8 mouse cellular contexts compared by ENCODE assay signal in the genomic region with DNA sequence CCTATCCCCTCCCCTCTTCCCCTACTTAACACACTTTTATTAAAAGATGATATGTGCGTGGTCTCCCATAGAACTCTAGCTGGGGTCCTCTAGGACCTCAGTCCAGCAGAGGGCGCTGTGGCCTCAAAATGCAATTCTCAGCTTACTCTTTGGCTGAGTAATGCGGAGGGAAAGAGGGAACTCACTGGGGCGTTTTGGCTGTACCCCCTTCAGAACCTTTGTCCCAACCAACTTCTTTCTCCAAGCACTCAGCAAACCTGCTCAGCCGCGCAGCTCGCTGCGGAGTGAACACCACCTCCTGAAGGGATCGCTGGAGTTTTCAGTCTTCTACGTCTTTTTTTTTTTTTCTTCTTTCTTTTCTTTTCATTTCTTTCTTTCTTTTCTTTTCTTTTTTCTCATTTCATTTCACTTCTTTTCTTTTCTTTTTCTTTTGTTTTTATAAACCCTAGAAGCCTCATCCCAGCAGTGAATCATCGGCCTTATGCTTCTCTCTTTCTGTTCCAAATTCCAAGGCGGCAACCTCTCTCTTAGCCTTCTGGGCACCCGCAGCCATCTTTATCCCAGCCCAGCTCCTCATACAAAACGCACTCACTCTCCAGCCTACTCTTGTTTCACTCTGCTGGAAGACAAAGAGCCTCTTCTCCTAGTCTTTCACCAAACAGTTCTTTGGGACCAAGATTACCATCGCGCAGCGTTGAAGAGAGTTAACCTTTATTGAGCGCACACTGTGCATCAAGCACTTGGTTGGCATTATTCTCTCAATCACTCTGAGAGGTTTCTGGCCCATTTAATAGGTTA. TPM values are rescaled to one million over a fixed set of nuclear protein-coding genes. Genes with fewer than 3 reads are reported as not detected.
DNase-seq lines count a peak whose midpoint lies in the region; ATAC-seq and TF ChIP-seq lines count a peak whose summit lies in the region.

No protein-coding gene starts in this region.

- TF ChIP-seq CTCF in CH12.LX (conservative IDR thresholded peaks at IDR 0.05 in 1 of 2, IDR thresholded peaks at IDR 0.05 in 1 of 2; ENCODE audit: low read depth in 2 of 2, low read length in 2 of 2): peak; percentile 57 to 97
- TF ChIP-seq CTCF in stomach, postnatal 0 days (IDR thresholded peaks at IDR 0.05; ENCODE audit: low read depth): peak; percentile 92

- H3K4me3 ChIP-seq in CH12.LX (replicated peaks in 1 of 3; ENCODE audit: low read depth in 2 of 3, low read length in 2 of 3, poor library complexity in 1 of 3): peak overlapping the region in 1 of 3 experiments; percentile 34
- H3K4me3 ChIP-seq in brown adipose tissue, adult 24 weeks (ENCODE audit: insufficient read depth, low read depth, low read length): peak overlapping the region; percentile 52
- H3K4me3 ChIP-seq in forebrain, embryonic 10.5 days: peak overlapping the region; percentile 47
- H3K4me3 ChIP-seq in heart, embryonic 15.5 days: peak overlapping the region; percentile 57
- H3K4me3 ChIP-seq in liver, embryonic 16.5 days (ENCODE audit: low read depth, low read length): peak overlapping the region; percentile 59
- H3K4me3 ChIP-seq in neural tube, embryonic 12.5 days: peak overlapping the region; percentile 33
- H3K4me3 ChIP-seq in stomach, postnatal 0 days (ENCODE audit: low read depth, low read length): peak overlapping the region; percentile 46

- no peak for TF ChIP-seq POLR2A in CH12.LX (IDR thresholded peaks at IDR 0.05; ENCODE audit: low read depth, low read length)

- in situ Hi-C loops in CH12.LX (cut with MboI; ENCODE audit: low pct_ligation_motif_present, low pct_unique_long_range_greater_than_20kb, low sequenced_read_pairs): no loop called here

- peaks cover 32% of the 10 kb centered on the region for H3K27me3 ChIP-seq in CH12.LX (replicated peaks)
- 0 out of 2 replicates have a peak, but pooled peaks cover 5% of the 10 kb centered on the region for H3K27me3 ChIP-seq in forebrain, embryonic 10.5 days (ENCODE audit: poor library complexity, severe bottlenecking)
- no peaks in the 10 kb centered on the region for H3K27me3 ChIP-seq in heart, embryonic 15.5 days
- H3K27me3 ChIP-seq in liver, embryonic 16.5 days (ENCODE audit: control insufficient read depth, insufficient read depth, low read depth, low read length): no peaks in the 10 kb centered on the region; the same call in 1 of the 2 replicates
- H3K27me3 ChIP-seq in neural tube, embryonic 12.5 days (replicated peaks): no peaks in the 10 kb centered on the region
- no peaks in the 10 kb centered on the region for H3K27me3 ChIP-seq in stomach, postnatal 0 days (ENCODE audit: control insufficient read depth, insufficient read depth, low read length)

- H3K4me2 ChIP-seq in CH12.LX (ENCODE audit: insufficient read depth, low read depth, poor library complexity, severe bottlenecking): peak overlapping the region; percentile 96
- peak overlapping the region; percentile 76 for H3K4me2 ChIP-seq in heart, embryonic 15.5 days
- H3K4me2 ChIP-seq in liver, embryonic 16.5 days (ENCODE audit: low read depth, low read length): peak overlapping the region; percentile 85
- peak overlapping the region; percentile 68 for H3K4me2 ChIP-seq in neural tube, embryonic 12.5 days (replicated peaks)
- peak overlapping the region; percentile 67 for H3K4me2 ChIP-seq in stomach, postnatal 0 days (replicated peaks; ENCODE audit: low read depth)

- TF ChIP-seq EP300 in CH12.LX (IDR thresholded peaks at IDR 0.05; ENCODE audit: low read length): no peak
- no peak for TF ChIP-seq EP300 in stomach, postnatal 0 days (optimal IDR thresholded peaks at IDR 0.05)

- peak; percentile 88 for DNase-seq in CH12.LX (ENCODE audit: extremely low read depth)
- DNase-seq in forebrain, embryonic 10.5 days (ENCODE audit: extremely low spot score, low spot score): peak; percentile 92
- DNase-seq in kidney, postnatal 25 days: peak; percentile 86 to 94
- DNase-seq in stomach, postnatal 0 days (ENCODE audit: low spot score): peak; percentile 89

- H3K36me3 ChIP-seq in CH12.LX (replicated peaks in 1 of 2; ENCODE audit: control insufficient read depth in 1 of 2, insufficient read depth in 1 of 2, low read length in 1 of 2): no peaks in the 10 kb centered on the region
- H3K36me3 ChIP-seq in forebrain, embryonic 10.5 days (replicated peaks): no peaks in the 10 kb centered on the region
- no peaks in the 10 kb centered on the region for H3K36me3 ChIP-seq in heart, embryonic 15.5 days
- H3K36me3 ChIP-seq in liver, embryonic 16.5 days (ENCODE audit: control insufficient read depth, insufficient read depth): no peaks in the 10 kb centered on the region
- H3K36me3 ChIP-seq in neural tube, embryonic 12.5 days: no peaks in the 10 kb centered on the region
- H3K36me3 ChIP-seq in stomach, postnatal 0 days (ENCODE audit: control insufficient read depth, insufficient read depth, low read length): no peaks in the 10 kb centered on the region

- peak overlapping the region; percentile 33; the same call in 1 of the 2 replicates for H3K9ac ChIP-seq in CH12.LX (ENCODE audit: insufficient read depth, low read depth)
- peak overlapping the region; percentile 65 for H3K9ac ChIP-seq in heart, embryonic 15.5 days
- H3K9ac ChIP-seq in liver, embryonic 16.5 days (ENCODE audit: low read depth, low read length): peak overlapping the region; percentile 50; the same call in 1 of the 2 replicates
- H3K9ac ChIP-seq in neural tube, embryonic 12.5 days: 0 out of 2 replicates have a peak overlapping the region, but pooled peaks have one; percentile 8
- H3K9ac ChIP-seq in stomach, postnatal 0 days (ENCODE audit: low read length): peak overlapping the region; percentile 56

- no peak overlapping the region for H3K27ac ChIP-seq in CH12.LX (ENCODE audit: insufficient read depth, low read depth)
- no peak overlapping the region for H3K27ac ChIP-seq in brown adipose tissue, adult 24 weeks (replicated peaks; ENCODE audit: low read depth, low read length)
- H3K27ac ChIP-seq in forebrain, embryonic 10.5 days: peak overlapping the region; percentile 88
- H3K27ac ChIP-seq in heart, embryonic 15.5 days: 0 out of 2 replicates have a peak overlapping the region, but pooled peaks have one; percentile 53
- H3K27ac ChIP-seq in liver, embryonic 16.5 days (ENCODE audit: low read length): no peak overlapping the region
- no peak overlapping the region for H3K27ac ChIP-seq in neural tube, embryonic 12.5 days
- H3K27ac ChIP-seq in stomach, postnatal 0 days (replicated peaks): peak overlapping the region; percentile 25; the same call in 1 of the 2 replicates

- dilution Hi-C loops in CH12.LX (cut with MboI; ENCODE audit: extremely low pct_ligation_motif_present, extremely low pct_unique_long_range_greater_than_20kb, low sequenced_read_pairs): no loop called here

- 5% methylated on average over 18 of the region's 18 CpGs for WGBS in forebrain, embryonic 10.5 days
- 15% methylated on average over 18 of the region's 18 CpGs for WGBS in heart, embryonic 15.5 days
- WGBS in liver, embryonic 16.5 days (ENCODE audit: insufficient replicate concordance): 15% methylated on average over 18 of the region's 18 CpGs
- 9% methylated on average over 18 of the region's 18 CpGs for WGBS in neural tube, embryonic 12.5 days
- WGBS in stomach, postnatal 0 days: 12% methylated on average over 18 of the region's 18 CpGs

- no peaks in the 10 kb centered on the region for H3K79me2 ChIP-seq in CH12.LX (replicated peaks; ENCODE audit: control insufficient read depth, extremely low read depth, insufficient read depth, poor library complexity, severe bottlenecking)

- peak; percentile 86 for TF ChIP-seq RAD21 in CH12.LX (IDR thresholded peaks at IDR 0.05; ENCODE audit: low read depth, low read length)

- no peaks in the 10 kb centered on the region for H3K9me3 ChIP-seq in CH12.LX (replicated peaks; ENCODE audit: low read length)
- no peaks in the 10 kb centered on the region for H3K9me3 ChIP-seq in forebrain, embryonic 10.5 days
- no peaks in the 10 kb centered on the region for H3K9me3 ChIP-seq in heart, embryonic 15.5 days (replicated peaks)
- no peaks in the 10 kb centered on the region for H3K9me3 ChIP-seq in liver, embryonic 16.5 days (replicated peaks; ENCODE audit: control insufficient read depth, low read length)
- no peaks in the 10 kb centered on the region for H3K9me3 ChIP-seq in neural tube, embryonic 12.5 days
- H3K9me3 ChIP-seq in stomach, postnatal 0 days (ENCODE audit: control insufficient read depth, low read length): no peaks in the 10 kb centered on the region

- peaks cover 0 to 8% of the 10 kb centered on the region in 2 experiments; a peak in 2 of 4 replicates for H3K4me1 ChIP-seq in CH12.LX (ENCODE audit: control insufficient read depth in 1 of 2, insufficient read depth in 2 of 2)
- H3K4me1 ChIP-seq in brown adipose tissue, adult 24 weeks (ENCODE audit: control insufficient read depth, insufficient read depth, insufficient read length, low read length): no peaks in the 10 kb centered on the region
- peaks cover 28% of the 10 kb centered on the region for H3K4me1 ChIP-seq in forebrain, embryonic 10.5 days
- peaks cover 10% of the 10 kb centered on the region for H3K4me1 ChIP-seq in heart, embryonic 15.5 days (replicated peaks)
- H3K4me1 ChIP-seq in liver, embryonic 16.5 days (ENCODE audit: control insufficient read depth, low read depth, low read length): no peaks in the 10 kb centered on the region; the same call in 1 of the 2 replicates
- peaks cover 3% of the 10 kb centered on the region for H3K4me1 ChIP-seq in neural tube, embryonic 12.5 days
- H3K4me1 ChIP-seq in stomach, postnatal 0 days (replicated peaks; ENCODE audit: control insufficient read depth, insufficient read depth): no peaks in the 10 kb centered on the region

- peak; percentile 59 for ATAC-seq in heart, embryonic 15.5 days (replicated peaks; ENCODE audit: insufficient number of reproducible peaks, insufficient read depth, low FRiP score, low read depth)
- no peak for ATAC-seq in liver, embryonic 16.5 days (ENCODE audit: low read depth)
- 0 out of 2 replicates have a peak, but pooled peaks have one; percentile 70 for ATAC-seq in neural tube, embryonic 12.5 days (ENCODE audit: low FRiP score, low read depth)
- ATAC-seq in stomach, postnatal 0 days (ENCODE audit: low FRiP score, low TSS enrichment): peak; percentile 76; the same call in 1 of the 2 replicates

RNA-seq across cellular contexts. Expression of gene Gm11627, which starts 6.2 kb away (rescaled TPM):
- total RNA-seq in CH12.LX (2012; rRNA removed) (0.42 TPM in 1 of 2 replicates, not detected in the other), CH12.LX (2014; rRNA removed) (0.46 and 0.63 TPM in 2 replicates)
- polyA plus RNA-seq in CH12.LX (2012; ENCODE audit: insufficient read length, low read depth): 0.38 TPM in 1 of 2 replicates, not detected in the other
- not detected in 2 replicates for polyA plus RNA-seq in brown adipose tissue, adult 24 weeks (2012; ENCODE audit: insufficient read depth, insufficient read length, missing spikeins)
- 11.8 and 13.1 TPM in 2 replicates for polyA plus RNA-seq in forebrain, embryonic 10.5 days (2016; fragmentation: Nextera tagmentation; extraction: Ambion mirVana)
- polyA plus RNA-seq in heart, embryonic 15.5 days (2015; fragmentation: Nextera tagmentation; extraction: Ambion mirVana): 9.7 and 13.7 TPM in 2 replicates
- polyA plus RNA-seq in liver, embryonic 16.5 days (2015; fragmentation: Nextera tagmentation; extraction: Ambion mirVana): 0.26 and 0.35 TPM in 2 replicates
- 5.7 and 7.3 TPM in 2 replicates for polyA plus RNA-seq in neural tube, embryonic 12.5 days (2016; fragmentation: Nextera tagmentation; extraction: Ambion mirVana)
- polyA plus RNA-seq in stomach, postnatal 0 days (2015; fragmentation: Nextera tagmentation; extraction: Ambion mirVana): 20.1 and 22.4 TPM in 2 replicates

RNA-seq across cellular contexts. Expression of gene Gpatch8, which starts 16.9 kb away (rescaled TPM):
- total RNA-seq in CH12.LX (2012; rRNA removed) (15.4 and 16.6 TPM in 2 replicates), CH12.LX (2014; rRNA removed) (10.2 and 11.5 TPM in 2 replicates)
- polyA plus RNA-seq in CH12.LX (2012; ENCODE audit: insufficient read length, low read depth): 24.7 and 27.4 TPM in 2 replicates
- polyA plus RNA-seq in brown adipose tissue, adult 24 weeks (2012; ENCODE audit: insufficient read depth, insufficient read length, missing spikeins): 7.7 and 15.2 TPM in 2 replicates
- polyA plus RNA-seq in forebrain, embryonic 10.5 days (2016; fragmentation: Nextera tagmentation; extraction: Ambion mirVana): 58.7 and 62.3 TPM in 2 replicates
- polyA plus RNA-seq in heart, embryonic 15.5 days (2015; fragmentation: Nextera tagmentation; extraction: Ambion mirVana): 34.4 and 38.4 TPM in 2 replicates
- 17.3 and 18.6 TPM in 2 replicates for polyA plus RNA-seq in liver, embryonic 16.5 days (2015; fragmentation: Nextera tagmentation; extraction: Ambion mirVana)
- polyA plus RNA-seq in neural tube, embryonic 12.5 days (2016; fragmentation: Nextera tagmentation; extraction: Ambion mirVana): 69.0 and 71.0 TPM in 2 replicates
- polyA plus RNA-seq in stomach, postnatal 0 days (2015; fragmentation: Nextera tagmentation; extraction: Ambion mirVana): 16.7 and 16.8 TPM in 2 replicates

RNA-seq across cellular contexts. Expression of gene Fzd2, which starts 31.1 kb away (rescaled TPM):
- total RNA-seq in CH12.LX (2012; rRNA removed): 0.08 and 0.13 TPM in 2 replicates
- total RNA-seq in CH12.LX (2014; rRNA removed): 0.23 and 0.35 TPM in 2 replicates
- 0.15 and 0.20 TPM in 2 replicates for polyA plus RNA-seq in CH12.LX (2012; ENCODE audit: insufficient read length, low read depth)
- polyA plus RNA-seq in brown adipose tissue, adult 24 weeks (2012; ENCODE audit: insufficient read depth, insufficient read length, missing spikeins): 0.42 and 1.3 TPM in 2 replicates
- 39.2 and 42.2 TPM in 2 replicates for polyA plus RNA-seq in forebrain, embryonic 10.5 days (2016; fragmentation: Nextera tagmentation; extraction: Ambion mirVana)
- 15.1 and 20.4 TPM in 2 replicates for polyA plus RNA-seq in heart, embryonic 15.5 days (2015; fragmentation: Nextera tagmentation; extraction: Ambion mirVana)
- 0.29 and 0.54 TPM in 2 replicates for polyA plus RNA-seq in liver, embryonic 16.5 days (2015; fragmentation: Nextera tagmentation; extraction: Ambion mirVana)
- 38.2 and 44.0 TPM in 2 replicates for polyA plus RNA-seq in neural tube, embryonic 12.5 days (2016; fragmentation: Nextera tagmentation; extraction: Ambion mirVana)
- 10.2 and 11.8 TPM in 2 replicates for polyA plus RNA-seq in stomach, postnatal 0 days (2015; fragmentation: Nextera tagmentation; extraction: Ambion mirVana)

Comparison
In these comparisons a context has a peak if more than half of its experiments do, and no peak if none do; other contexts are left out.
1. H3K27ac ChIP-seq: peak in forebrain, embryonic 10.5 days (single experiment), heart, embryonic 15.5 days (single experiment) and stomach, postnatal 0 days (single experiment); none in CH12.LX (single experiment), brown adipose tissue, adult 24 weeks (single experiment), liver, embryonic 16.5 days (single experiment) and neural tube, embryonic 12.5 days (single experiment).
2. H3K9ac ChIP-seq: peak in every context shown above with its lines; median percentile 65 in heart, embryonic 15.5 days; 56 in stomach, postnatal 0 days; 50 in liver, embryonic 16.5 days; 33 in CH12.LX; 8 in neural tube, embryonic 12.5 days.
3. Peak in every context shown above with its lines, with median percentiles within 50 percentile points of each other: DNase-seq and H3K4me2 ChIP-seq.